Comparison of ENCODE assay signal across 26 mouse cellular contexts in the genomic region with DNA sequence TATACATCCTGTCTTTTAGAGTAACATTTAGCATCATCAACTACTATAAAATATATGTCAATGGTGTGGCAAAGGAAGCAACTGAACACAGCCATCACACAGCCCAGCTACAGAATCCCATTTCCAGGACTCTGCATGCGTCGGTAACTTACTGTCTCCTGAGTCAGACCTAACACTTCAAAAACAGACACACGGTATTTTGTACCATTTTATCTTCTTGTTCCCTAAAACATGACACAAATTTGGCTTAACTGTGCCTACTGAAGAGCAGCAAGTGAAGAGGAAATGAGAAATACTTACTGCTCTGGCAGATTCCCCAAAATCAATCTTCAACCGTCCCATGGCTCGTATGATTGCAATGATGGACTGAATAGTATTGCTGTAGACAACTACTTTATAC. TPM values are rescaled to one million over a fixed set of nuclear protein-coding genes. Genes with fewer than 3 reads are reported as not detected.
"Had no signal": no experiment of that assay in that cellular context is flagged by ENCODE, and none has a peak within 500 bp of the region (broad histone marks: within the 10 kb centered on the region; RNA-seq: fewer than 3 reads in every experiment).

No protein-coding gene starts in this region.

- H3K27ac ChIP-seq: kidney, embryonic 15.5 days; left cerebral cortex, adult 2 months; liver, embryonic 14.5 days; lung, embryonic 15.5 days; midbrain, embryonic 12.5 days; midbrain, embryonic 15.5 days; neural tube, embryonic 13.5 days; stomach, postnatal 0 days had no signal

- H3K9me3 ChIP-seq: kidney, embryonic 15.5 days; lung, embryonic 15.5 days; midbrain, embryonic 12.5 days; midbrain, embryonic 15.5 days; neural tube, embryonic 13.5 days had no signal

- H3K27me3 ChIP-seq: kidney, embryonic 15.5 days; lung, embryonic 15.5 days; midbrain, embryonic 12.5 days; midbrain, embryonic 15.5 days; neural tube, embryonic 13.5 days had no signal

- H3K4me1 ChIP-seq: lung, embryonic 15.5 days; midbrain, embryonic 12.5 days; midbrain, embryonic 15.5 days; neural tube, embryonic 13.5 days had no signal

- H3K9ac ChIP-seq: kidney, embryonic 15.5 days; liver, embryonic 14.5 days; lung, embryonic 15.5 days; midbrain, embryonic 12.5 days; midbrain, embryonic 15.5 days; neural tube, embryonic 13.5 days had no signal

- DNase-seq: kidney, adult 8-10 months; kidney, postnatal 10 days; kidney, postnatal 36 days; layer of hippocampus, postnatal 36 days; lung, adult 18-20 months; lung, postnatal 10 days; lung, postnatal 36 days; thymus, adult 2 months; thymus, postnatal 14 days; thymus, postnatal 4 days had no signal

- H3K4me3 ChIP-seq: kidney, embryonic 15.5 days; left cerebral cortex, adult 2 months; lung, embryonic 15.5 days; midbrain, embryonic 12.5 days; midbrain, embryonic 15.5 days; myocyte; neural tube, embryonic 13.5 days had no signal

RNA-seq across cellular contexts. Expression of gene Gnat2, which starts 30.7 kb away (rescaled TPM):
- total RNA-seq: layer of hippocampus, postnatal 10 days; layer of hippocampus, postnatal 36 days; left cerebral cortex, adult 2 months; left cerebral cortex, postnatal 10 days; left cerebral cortex, postnatal 36 days; megakaryocyte-erythroid progenitor cell, adult 5-6 weeks; monocyte, adult 5-6 weeks; neutrophil, adult 5-6 weeks had no signal

RNA-seq across cellular contexts. Expression of gene Gpr61, which starts 31.4 kb away (rescaled TPM):
- total RNA-seq: megakaryocyte progenitor cell, adult 5-6 weeks; megakaryocyte-erythroid progenitor cell, adult 5-6 weeks; monocyte, adult 5-6 weeks had no signal
- polyA plus RNA-seq: thymus, adult 2 months had no signal
